Mouse (Mus musculus) liver, embryonic 13.5 days (tissue): ENCODE measurements around the gene Aspg. TPM values are rescaled to one million over a fixed set of nuclear protein-coding genes. Genes with fewer than 3 reads are reported as not detected.

Experiments used
- ATAC-seq: fragments of 200-750 bp; cut with Nextera tagmentation; 2 replicates; pipeline ENCODE4 v1.8.0; 2017; ENCODE audit warnings: low read depth, mild to moderate bottlenecking, moderate number of reproducible peaks, moderate library complexity
- DNase-seq: peaks from one replicate; pipeline ENCODE4 v3.0.0; 2022
- H3K27ac ChIP-seq: fragments of 300-500 bp; sonication (generic); 2 replicates; pipeline ENCODE4 v1.5.1; 2015; ENCODE audit warnings: moderate library complexity, mild to moderate bottlenecking, inconsistent platforms
- H3K27me3 ChIP-seq: fragments of 300-500 bp; sonication (generic); 2 replicates; pipeline ENCODE4 v1.6.1; 2015; ENCODE audit warnings: mild to moderate bottlenecking, inconsistent platforms
- H3K36me3 ChIP-seq: fragments of 300-500 bp; sonication (generic); 2 replicates; pipeline ENCODE4 v1.6.1; 2015; ENCODE audit warnings: mild to moderate bottlenecking, inconsistent platforms
- H3K4me1 ChIP-seq: fragments of 300-500 bp; sonication (generic); replicated peaks from 2 replicates; pipeline ENCODE4 v1.6.1; 2015; ENCODE audit warnings: inconsistent platforms
- H3K4me2 ChIP-seq: fragments of 300-500 bp; sonication (generic); 2 replicates; pipeline ENCODE4 v1.6.1; 2015; ENCODE audit warnings: inconsistent platforms, mild to moderate bottlenecking, moderate library complexity
- H3K4me3 ChIP-seq: fragments of 300-500 bp; sonication (generic); replicated peaks from 2 replicates; pipeline ENCODE4 v1.5.1; 2015; ENCODE audit warnings: mild to moderate bottlenecking, inconsistent platforms
- H3K9ac ChIP-seq: fragments of 300-500 bp; sonication (generic); 2 replicates; pipeline ENCODE4 v1.6.1; 2015; ENCODE audit warnings: mild to moderate bottlenecking, inconsistent platforms
- H3K9me3 ChIP-seq: fragments of 300-500 bp; sonication (generic); replicated peaks from 2 replicates; pipeline ENCODE4 v1.6.1; 2016; ENCODE audit warnings: inconsistent platforms
- WGBS: fragments of 180-500 bp; shearing (Covaris S2); methylation state at CpG from one replicate; pipeline ENCODE4 v1.1.7; 2015; ENCODE audit not compliant: insufficient replicate concordance; 5-methylcytosine and 5-hydroxymethylcytosine counted together
- polyA plus RNA-seq: library from polyadenylated mRNA; unstranded; fragments of >200 nt; fragmentation: Nextera tagmentation; extraction: Ambion mirVana; gene quantifications from 2 replicates; pipeline ENCODE4 v1.2.1, GENCODE M21; 2015

Gene Aspg
- polyA plus RNA-seq = 0.06 and 0.10 TPM in 2 replicates

DNA sequence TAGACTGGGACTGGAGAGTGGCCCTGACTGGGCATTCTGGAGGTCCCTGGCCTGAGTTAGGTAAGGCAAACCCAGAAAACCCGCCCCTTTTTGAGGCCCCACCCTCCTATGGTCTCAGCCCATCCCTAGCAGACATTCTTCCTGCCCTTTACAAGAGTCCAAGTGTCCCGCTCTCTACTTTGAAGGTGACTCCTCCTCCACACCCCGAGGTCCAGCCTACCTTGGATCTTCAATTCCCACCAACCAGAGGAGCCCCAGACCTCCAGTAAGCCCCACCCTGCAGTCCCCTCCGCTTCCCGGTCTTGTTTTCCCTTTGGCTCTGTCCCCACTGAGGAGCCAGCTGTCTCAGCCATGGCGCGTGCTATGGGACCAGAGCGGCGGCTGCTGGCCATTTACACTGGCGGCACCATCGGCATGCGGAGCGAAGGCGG lies at the start of gene Aspg:
Gene Aspg, plus strand, starts transcription at position 139 of the 431 bp plus-strand sequence.
- no peak within 1 kb of the TSS for H3K27ac ChIP-seq
- no peak within 1 kb of the TSS for H3K4me3 ChIP-seq
- no peak within 1 kb of the TSS for H3K9ac ChIP-seq

DNA sequence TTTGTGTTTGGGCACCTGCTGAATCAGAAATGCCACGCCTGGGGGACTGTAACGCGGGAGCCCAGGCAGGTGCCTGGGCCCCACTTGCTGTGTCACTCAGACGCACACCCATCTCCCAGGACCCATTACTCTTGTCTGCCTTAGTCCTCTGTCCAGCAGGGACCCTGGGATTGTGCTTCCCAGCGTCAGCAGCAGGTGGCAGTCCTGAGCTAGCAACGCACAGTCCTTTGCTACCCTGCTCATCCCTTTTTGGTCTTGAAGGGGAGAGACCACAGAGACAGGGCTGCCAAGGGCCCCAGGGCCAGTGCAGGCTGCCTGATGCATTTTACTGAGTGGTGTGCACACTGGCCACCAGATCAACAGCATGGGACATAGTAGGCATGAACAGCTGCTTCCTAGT lies 28.8 kb upstream of the Aspg start:
- ATAC-seq (no peak), DNase-seq (peak; percentile 34)
- H3K4me3 ChIP-seq = no peak overlapping the region
- H3K4me1 ChIP-seq = no peaks in the 10 kb centered on the region
- H3K27ac ChIP-seq = no peak overlapping the region
- no peaks in the 10 kb centered on the region for H3K9me3 ChIP-seq
- no peak overlapping the region for H3K9ac ChIP-seq
- H3K4me2 ChIP-seq = no peak overlapping the region
- 3% methylated on average over 6 of the region's 6 CpGs for WGBS
- H3K36me3 ChIP-seq = no peaks in the 10 kb centered on the region
- H3K27me3 ChIP-seq = no peaks in the 10 kb centered on the region

More for the DNA sequence above, at the start of gene Aspg:
- peaks cover 6% of the 10 kb centered on the region for H3K4me1 ChIP-seq
- no peak for DNase-seq
- no peaks in the 10 kb centered on the region for H3K36me3 ChIP-seq
- H3K27me3 ChIP-seq = peaks cover 19% of the 10 kb centered on the region
- 0 out of 2 replicates have a peak within 1 kb of the TSS, but pooled peaks have one; percentile 11 for H3K4me2 ChIP-seq
- no peaks in the 10 kb centered on the region for H3K9me3 ChIP-seq
- peak; percentile 41; the same call in 1 of the 2 replicates for ATAC-seq
- 5% methylated on average over 14 of the region's 14 CpGs for WGBS

DNA sequence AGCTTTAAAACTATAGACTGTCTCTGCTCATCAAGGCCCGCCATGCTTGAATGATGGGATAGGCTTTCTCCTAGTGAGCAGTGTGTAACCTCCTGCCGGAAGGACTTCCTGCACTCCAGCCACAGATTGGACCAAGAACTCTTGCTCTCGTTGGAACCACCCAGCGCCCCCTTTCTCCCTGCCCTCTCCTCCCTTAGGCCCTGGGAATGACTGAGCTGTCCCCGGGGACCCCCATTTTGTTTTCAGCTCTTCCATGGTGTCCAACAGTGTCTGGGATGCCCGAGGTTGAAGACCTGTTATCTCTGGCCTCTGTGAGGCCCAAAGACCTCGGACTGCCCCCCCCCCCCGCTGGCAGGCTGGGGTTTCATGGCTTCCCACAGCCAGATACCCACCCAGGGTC lies 26.6 kb upstream of the Aspg start:
- no peaks in the 10 kb centered on the region for H3K4me1 ChIP-seq
- no peak overlapping the region for H3K4me2 ChIP-seq
- H3K4me3 ChIP-seq = no peak overlapping the region
- no peaks in the 10 kb centered on the region for H3K36me3 ChIP-seq
- no peak overlapping the region for H3K9ac ChIP-seq
- ATAC-seq (no peak), DNase-seq (no peak)
- H3K27me3 ChIP-seq = no peaks in the 10 kb centered on the region
- H3K9me3 ChIP-seq = no peaks in the 10 kb centered on the region
- 53% methylated on average over 8 of the region's 8 CpGs for WGBS
- no peak overlapping the region for H3K27ac ChIP-seq

DNA sequence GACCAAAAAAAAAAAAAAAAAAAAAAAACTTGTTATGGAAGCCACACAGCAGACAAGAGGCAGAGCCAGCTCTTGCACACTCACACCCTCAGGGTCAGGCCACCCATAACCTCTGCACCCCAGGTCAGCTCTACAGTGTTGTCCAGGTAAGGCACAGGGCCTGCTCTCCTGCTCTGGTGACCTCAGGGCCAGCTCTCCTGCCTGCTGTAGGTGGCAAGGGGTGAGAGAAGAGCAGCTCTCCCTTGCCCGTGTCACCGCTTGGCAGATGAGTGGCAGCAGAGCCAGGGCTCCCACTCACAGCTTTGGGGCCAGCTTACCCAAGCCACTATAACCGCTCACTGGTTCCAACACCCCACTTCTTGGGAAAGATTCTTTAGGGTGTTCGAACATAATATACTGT lies 25.6 kb upstream of the Aspg start:
- 66% methylated on average over 4 of the region's 4 CpGs for WGBS
- H3K9ac ChIP-seq = no peak overlapping the region
- no peaks in the 10 kb centered on the region for H3K4me1 ChIP-seq
- H3K36me3 ChIP-seq = no peaks in the 10 kb centered on the region
- H3K9me3 ChIP-seq = no peaks in the 10 kb centered on the region
- H3K4me2 ChIP-seq = no peak overlapping the region
- no peak for ATAC-seq
- H3K27ac ChIP-seq = no peak overlapping the region
- DNase-seq = no peak
- H3K4me3 ChIP-seq = no peak overlapping the region
- no peaks in the 10 kb centered on the region for H3K27me3 ChIP-seq

DNA sequence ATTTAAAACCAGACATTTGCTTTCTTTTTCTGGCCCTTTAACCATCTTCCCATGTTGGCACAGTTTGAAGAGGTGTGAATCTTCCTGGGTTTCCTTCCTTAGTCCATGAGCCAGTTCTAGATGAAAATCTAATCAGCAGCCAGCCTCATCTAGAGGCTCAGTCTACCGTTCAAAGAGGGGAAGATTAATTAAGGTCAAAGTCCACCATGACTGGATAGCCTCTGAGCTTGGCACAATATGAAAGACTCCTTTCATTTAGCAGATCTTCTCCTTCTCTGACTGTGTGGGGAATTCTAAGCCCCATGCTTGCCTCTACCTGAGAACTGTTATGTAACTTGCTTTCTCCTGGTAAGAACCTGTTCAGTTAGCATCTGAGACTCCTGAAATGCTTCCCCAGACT lies 24.2 kb upstream of the Aspg start:
- ATAC-seq = no peak
- no peak for DNase-seq
- WGBS = 33% methylated on average over 1 of the region's 1 CpGs

DNA sequence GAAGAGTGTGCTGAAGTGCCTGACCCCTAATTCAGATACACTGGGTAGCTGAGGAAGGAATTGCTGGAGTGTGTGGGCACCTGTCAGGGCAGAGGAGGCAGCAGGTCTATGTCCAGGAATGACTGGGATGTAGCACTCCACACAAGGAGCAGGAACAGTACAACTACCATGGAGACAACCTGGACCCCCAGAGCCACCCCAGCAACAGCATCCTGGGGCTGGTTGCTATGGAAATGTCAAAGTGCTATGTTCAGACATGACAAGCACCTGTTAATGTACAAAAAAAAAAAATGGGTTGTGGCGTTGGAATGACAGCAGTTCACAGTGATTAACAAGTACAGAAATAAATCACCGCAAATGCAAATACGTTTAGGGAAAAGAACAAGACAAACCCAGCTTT lies 20.2 kb upstream of the Aspg start:
- no peak for DNase-seq
- no peak overlapping the region for H3K4me3 ChIP-seq
- no peaks in the 10 kb centered on the region for H3K36me3 ChIP-seq
- no peak for ATAC-seq
- H3K4me2 ChIP-seq = no peak overlapping the region
- no peak overlapping the region for H3K27ac ChIP-seq
- H3K9ac ChIP-seq = no peak overlapping the region
- H3K4me1 ChIP-seq = no peaks in the 10 kb centered on the region
- H3K9me3 ChIP-seq = no peaks in the 10 kb centered on the region
- 69% methylated on average over 3 of the region's 3 CpGs for WGBS
- peaks cover 5% of the 10 kb centered on the region for H3K27me3 ChIP-seq

More for the DNA sequence above, 24.2 kb upstream of the Aspg start:
- H3K36me3 ChIP-seq = no peaks in the 10 kb centered on the region
- H3K27ac ChIP-seq = no peak overlapping the region
- no peak overlapping the region for H3K4me2 ChIP-seq
- H3K4me3 ChIP-seq = no peak overlapping the region
- no peaks in the 10 kb centered on the region for H3K9me3 ChIP-seq
- H3K9ac ChIP-seq = no peak overlapping the region
- no peaks in the 10 kb centered on the region for H3K27me3 ChIP-seq
- H3K4me1 ChIP-seq = no peaks in the 10 kb centered on the region

DNA sequence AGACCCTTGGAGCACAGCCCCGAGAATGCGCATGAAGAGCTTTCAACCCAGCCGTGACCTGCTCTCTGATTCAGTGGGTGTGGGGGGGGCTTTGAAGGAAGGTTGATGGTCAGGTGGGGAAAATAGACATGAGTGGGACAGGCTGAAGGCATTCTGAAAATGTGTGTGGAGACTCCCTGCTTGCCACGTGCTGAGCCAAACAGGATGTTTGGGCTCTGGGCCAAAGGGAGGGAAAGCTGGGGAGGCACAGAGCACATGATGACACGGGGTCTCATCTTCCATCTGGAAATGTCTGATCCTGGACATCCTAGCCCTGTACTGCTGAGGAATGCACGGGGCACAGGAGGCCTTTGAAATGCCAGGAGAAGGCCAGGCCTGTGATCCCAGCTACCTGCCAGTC lies 19.8 kb upstream of the Aspg start:
- DNase-seq = no peak
- WGBS = 61% methylated on average over 6 of the region's 6 CpGs
- Histone ChIP-seq H3K9ac (no peak overlapping the region), H3K4me3 (no peak overlapping the region), H3K9me3 (no peaks in the 10 kb centered on the region), H3K27me3 (peaks cover 10% of the 10 kb centered on the region), H3K27ac (no peak overlapping the region), H3K4me2 (no peak overlapping the region), H3K36me3 (no peaks in the 10 kb centered on the region), H3K4me1 (no peaks in the 10 kb centered on the region)
- ATAC-seq = no peak

DNA sequence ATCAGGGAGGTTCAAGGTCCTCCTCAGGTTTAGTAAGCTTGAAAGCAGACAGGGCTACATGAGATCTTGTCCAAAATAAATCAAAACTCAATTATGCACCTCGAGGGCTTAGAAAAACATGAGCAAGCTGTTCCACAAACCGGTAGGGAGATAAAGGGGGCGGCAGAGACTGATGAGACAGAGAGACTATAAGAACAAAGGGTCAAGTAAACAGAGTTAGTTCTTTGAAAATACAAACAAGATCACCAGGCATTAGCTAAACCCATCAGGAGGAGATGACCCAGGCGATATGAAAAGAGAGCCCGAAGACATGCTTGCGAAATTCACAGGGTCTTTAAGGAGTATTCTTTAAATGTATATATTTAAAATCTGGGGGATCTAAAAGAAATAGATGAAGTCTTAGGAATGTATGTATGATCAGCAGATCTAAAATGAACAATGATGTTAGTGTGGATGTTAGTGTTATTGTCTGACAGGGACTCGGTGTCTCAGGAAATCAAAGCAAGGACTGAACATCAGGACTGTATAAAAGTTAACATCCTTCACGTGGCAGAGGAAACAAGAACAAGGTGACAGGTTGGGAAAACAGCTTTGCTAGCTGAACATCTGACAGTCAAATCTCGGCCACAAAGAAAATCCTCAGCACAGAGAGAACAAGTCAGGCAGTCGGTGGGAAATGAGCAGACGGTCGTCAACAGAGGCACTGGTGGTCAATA lies 17.7 kb upstream of the Aspg start:
- DNase-seq = no peak
- ATAC-seq = no peak
- Histone ChIP-seq H3K27ac (no peak overlapping the region), H3K27me3 (peaks cover 13% of the 10 kb centered on the region), H3K9ac (no peak overlapping the region), H3K4me2 (no peak overlapping the region), H3K9me3 (no peaks in the 10 kb centered on the region), H3K4me3 (no peak overlapping the region), H3K36me3 (no peaks in the 10 kb centered on the region), H3K4me1 (no peaks in the 10 kb centered on the region)
- WGBS = 52% methylated on average over 12 of the region's 12 CpGs

DNA sequence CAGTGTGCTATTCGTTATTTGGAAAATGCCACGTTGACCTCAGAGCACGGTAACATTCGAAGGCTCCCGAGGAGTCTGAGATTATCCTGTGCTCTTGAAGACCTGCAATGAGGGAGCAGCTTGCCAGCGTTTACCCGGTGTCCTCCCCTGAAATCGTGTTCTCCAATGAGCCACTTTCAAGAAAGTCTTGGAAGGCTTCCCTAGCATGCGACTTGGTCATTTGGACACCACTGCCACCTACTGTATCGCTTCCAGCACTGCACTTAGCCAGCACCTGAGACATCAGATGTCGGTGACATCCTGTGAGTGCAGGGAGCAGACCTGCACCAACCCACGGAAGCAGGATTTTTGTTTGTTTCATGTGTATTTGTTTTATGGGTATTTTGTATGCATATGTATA lies 15.4 kb upstream of the Aspg start:
- Histone ChIP-seq H3K9ac (no peak overlapping the region), H3K4me1 (no peaks in the 10 kb centered on the region), H3K9me3 (no peaks in the 10 kb centered on the region), H3K4me2 (no peak overlapping the region), H3K27me3 (peaks cover 13% of the 10 kb centered on the region), H3K4me3 (no peak overlapping the region), H3K27ac (no peak overlapping the region), H3K36me3 (no peaks in the 10 kb centered on the region)
- 9% methylated on average over 12 of the region's 12 CpGs for WGBS
- DNase-seq (no peak), ATAC-seq (no peak)

DNA sequence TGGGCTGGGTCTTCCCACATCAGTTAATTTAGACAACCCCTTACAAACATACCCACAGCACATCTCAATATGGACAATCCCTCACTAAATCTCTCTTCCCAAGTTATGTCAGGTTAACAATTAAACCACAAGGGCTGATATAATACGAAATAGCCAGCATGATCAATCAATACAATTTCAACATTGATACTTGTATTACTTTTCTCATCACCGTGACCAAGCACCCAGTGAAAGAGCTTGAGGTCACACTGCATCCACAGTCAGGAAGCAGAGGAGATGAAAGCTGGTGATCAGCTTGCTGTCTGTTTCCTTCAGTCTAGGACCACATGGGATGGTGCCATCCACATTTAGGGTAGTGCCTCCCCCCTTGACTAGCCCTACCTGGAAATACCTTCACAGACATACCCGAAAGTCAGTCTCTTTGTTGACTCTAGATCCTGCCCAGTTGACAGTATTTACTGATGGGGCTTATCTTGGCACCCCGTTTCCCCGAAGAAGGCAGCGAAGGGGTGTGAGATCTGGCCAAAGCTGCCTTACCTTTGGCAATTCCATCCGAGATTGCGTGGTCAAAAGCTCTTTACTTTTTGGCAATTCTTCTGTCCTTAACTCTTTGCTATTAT lies 12.1 kb upstream of the Aspg start:
- no peak overlapping the region for H3K9ac ChIP-seq
- DNase-seq (no peak), ATAC-seq (no peak)
- H3K4me3 ChIP-seq = no peak overlapping the region
- peaks cover 13% of the 10 kb centered on the region for H3K27me3 ChIP-seq
- no peak overlapping the region for H3K4me2 ChIP-seq
- no peak overlapping the region for H3K27ac ChIP-seq
- no peaks in the 10 kb centered on the region for H3K4me1 ChIP-seq
- no peaks in the 10 kb centered on the region for H3K36me3 ChIP-seq
- 51% methylated on average over 8 of the region's 8 CpGs for WGBS
- H3K9me3 ChIP-seq = no peaks in the 10 kb centered on the region

DNA sequence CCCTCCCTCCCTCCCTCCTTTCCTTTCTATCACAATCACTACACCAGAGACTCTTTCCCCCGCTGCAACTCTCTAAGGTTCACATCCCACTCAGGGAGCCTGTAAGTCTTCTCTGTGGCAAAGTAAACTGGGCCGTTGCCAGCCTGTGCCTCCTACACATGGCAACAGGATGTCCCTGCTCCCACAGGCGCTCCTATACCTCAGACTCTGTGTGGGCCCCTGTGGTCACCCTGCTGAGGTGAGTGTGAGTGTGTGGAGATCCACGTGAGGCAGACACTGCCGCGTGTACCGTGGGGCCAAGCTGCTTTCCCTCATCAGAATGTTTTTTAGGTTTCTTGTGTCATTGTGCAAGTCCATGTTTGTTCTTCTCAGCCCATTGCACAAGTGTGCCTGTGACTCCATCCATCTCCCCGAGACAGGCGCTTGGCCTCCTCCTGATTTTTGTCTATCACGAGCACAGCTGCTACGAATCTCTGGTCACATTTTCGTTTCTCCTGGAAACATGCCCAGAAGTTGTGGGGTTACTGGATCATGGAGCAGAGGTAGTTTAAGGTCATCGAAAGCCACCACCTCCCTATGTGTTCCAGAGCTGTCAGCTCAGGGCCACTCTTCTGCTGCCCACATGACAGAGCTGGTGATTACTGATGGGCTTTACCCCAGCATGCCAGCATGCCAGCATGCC lies 10.3 kb upstream of the Aspg start:
- ATAC-seq = no peak
- Histone ChIP-seq H3K4me2 (no peak overlapping the region), H3K27me3 (peaks cover 8% of the 10 kb centered on the region; the same call in 1 of the 2 replicates), H3K27ac (no peak overlapping the region), H3K9ac (no peak overlapping the region), H3K4me1 (no peaks in the 10 kb centered on the region), H3K4me3 (no peak overlapping the region), H3K9me3 (no peaks in the 10 kb centered on the region), H3K36me3 (no peaks in the 10 kb centered on the region)
- 62% methylated on average over 13 of the region's 13 CpGs for WGBS
- DNase-seq = no peak
